Mouse (Mus musculus) retina, postnatal 7 days (tissue): ENCODE results near the gene 1700013G24Rik.
A peak's percentile ranks its signal among the peaks of the same experiment; 100 is the strongest.

Experiments
- DNase-seq: peaks from one replicate; pipeline ENCODE4 v3.0.0-alpha.2; 2012; ENCODE audit warnings: low read depth, low spot score

Gene 1700013G24Rik

DNA sequence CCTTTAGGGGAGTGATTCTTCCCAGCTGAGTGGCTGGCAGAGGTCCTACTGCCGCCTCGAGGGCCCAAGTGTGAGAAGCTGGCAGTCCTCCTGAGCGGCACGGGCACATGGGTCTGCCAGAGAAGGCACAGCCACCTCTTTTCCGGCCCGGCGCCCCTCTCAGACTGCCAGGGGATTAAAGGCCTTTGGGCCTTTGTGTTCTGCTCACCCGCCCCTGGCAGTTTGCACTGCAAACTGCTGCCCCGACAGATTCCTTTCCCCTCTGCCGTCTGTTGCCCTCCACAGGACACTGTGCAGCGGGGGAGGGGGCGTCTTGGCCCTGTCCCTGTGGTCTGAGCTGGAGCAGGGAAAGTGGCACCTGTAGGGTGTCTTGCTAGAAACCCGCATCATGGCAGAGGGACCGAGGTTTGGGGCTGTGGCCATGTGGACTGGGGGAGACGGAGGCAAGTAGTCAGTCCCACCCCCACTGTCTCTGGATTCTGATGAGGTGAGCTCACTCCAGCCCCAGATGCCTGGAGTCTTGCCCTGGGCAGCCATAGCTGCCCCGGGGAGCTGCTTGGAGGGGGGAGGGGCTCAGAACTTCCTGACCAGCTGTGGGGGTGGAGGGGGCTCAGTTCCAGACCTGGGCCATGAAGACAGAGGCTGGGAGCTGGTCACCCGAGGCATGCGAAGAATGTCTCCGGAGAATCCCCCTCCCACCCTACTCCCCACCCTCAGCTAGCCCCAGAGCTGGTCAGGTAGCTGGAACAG is 41.8 kb downstream of the 1700013G24Rik start:
- peak; percentile 33 for DNase-seq

DNA sequence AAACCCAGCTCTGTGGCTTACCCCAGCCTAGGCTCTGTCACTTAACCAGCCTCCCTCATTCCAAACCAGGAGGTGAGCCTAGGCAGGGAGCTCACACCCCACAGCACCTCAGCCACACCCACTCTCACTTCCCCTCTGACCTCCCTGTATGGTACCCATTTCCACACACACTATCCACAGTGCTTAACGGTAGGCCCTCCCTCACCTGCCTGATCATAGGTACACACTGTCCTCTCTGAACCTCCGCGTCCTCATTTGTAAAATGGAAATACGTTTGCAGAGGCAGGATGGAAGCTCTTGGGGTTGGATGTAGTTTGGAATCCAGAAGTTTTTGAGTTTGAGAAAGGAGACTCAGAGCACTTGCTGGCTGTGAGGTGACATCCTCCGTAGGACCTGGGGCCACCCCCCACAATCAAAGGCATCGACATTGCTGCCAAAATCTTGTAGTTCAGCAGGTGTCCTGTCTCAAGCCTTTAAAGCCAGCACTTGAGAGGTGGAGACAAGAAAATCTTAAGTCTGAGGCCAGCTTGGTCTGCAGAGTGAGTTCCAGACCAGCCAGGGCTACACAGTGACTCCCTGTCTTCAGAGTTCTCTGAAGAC is 42.5 kb downstream of the 1700013G24Rik start:
- DNase-seq: no peak

GRCm38 (mm10) chr4:137497367-137497766 is 44.3 kb downstream of the 1700013G24Rik start:
- DNase-seq: no peak

GRCm38 (mm10) chr4:137497892-137498722 is 45.0 kb downstream of the 1700013G24Rik start:
- DNase-seq: no peak

DNA sequence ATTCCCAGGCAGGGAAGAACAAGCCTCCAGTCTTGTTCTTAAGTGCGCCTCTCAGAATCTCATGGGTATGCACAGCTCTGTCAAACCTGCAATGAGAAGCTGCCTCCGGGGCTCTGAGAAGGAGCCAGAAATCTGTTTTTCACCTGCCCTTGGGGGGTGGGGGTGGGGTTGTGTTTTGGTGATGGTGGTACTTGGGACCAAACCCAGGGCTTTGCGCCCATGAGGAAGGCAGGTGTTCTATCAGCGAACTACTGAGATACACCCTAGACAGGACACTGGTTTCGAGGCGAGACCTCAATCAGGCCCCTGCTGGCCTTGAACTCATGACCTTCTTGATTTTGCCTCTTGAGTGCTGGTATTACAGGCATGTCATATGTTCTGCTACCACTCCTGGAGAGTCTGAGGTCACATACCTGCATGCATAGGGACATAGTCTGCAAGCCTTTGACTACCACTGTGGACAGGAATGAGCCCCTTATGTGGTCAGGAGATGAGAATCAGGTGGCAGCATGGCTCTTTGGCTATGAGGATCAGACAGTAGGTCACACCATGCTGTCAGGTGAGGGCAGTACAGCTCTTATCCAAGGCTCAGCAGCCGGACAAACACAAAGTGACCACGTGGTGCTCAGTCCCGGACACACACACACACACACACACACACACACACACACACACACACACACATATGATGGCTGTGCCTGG is 45.9 kb downstream of the 1700013G24Rik start:
- no peak for DNase-seq

- no peak for DNase-seq
Observed at GRCm38 (mm10) chr4:137500149-137500548, 47.1 kb downstream of the 1700013G24Rik start.

DNA sequence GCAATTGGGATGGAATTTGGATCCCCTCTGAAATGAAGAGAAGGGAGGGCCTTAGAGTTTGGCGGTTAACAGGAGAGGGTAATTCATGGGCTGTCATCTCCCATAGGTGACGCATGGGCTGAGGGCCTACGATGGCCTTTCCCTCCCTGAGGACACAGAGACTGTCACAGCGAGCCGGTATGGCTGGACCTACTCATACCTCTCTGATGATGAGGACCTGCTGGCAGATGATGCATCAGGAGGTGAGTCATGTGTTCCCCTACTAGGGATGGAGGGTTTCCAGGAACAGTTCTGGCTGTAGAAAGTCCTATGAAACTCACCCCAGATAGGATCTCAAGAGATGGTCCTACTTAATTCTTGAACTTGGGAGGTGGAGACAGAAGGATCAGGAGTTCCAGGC is 47.9 kb downstream of the 1700013G24Rik start:
- DNase-seq: no peak

GRCm38 (mm10) chr4:137502183-137502582 is 49.1 kb downstream of the 1700013G24Rik start:
- no peak for DNase-seq

- DNase-seq: no peak
Observed at GRCm38 (mm10) chr4:137502801-137503200, 49.7 kb downstream of the 1700013G24Rik start.

DNA sequence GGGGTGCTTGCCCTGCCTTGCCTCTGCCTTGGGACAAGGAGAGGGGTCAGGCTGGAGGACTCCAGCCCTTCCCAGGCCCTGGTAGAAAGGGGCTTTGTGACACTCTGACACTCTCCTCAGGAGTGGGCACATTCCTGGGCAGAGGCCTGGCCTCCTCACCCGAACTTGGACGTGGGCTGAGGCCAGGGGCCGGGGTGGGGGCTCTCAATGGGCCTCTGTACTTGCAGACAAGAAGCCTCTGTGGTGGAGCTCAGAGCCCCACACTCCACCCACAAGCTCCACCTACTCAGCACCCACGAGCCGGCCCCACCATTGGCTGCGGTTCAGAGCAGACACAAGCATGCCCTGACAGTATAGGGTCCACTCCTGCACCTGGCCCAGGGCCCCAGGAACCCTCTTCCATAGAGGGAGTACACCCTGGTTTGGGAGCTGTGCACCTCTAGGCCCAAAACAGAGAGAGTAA is 50.5 kb downstream of the 1700013G24Rik start:
- no peak for DNase-seq
